Mouse (Mus musculus) CH12.LX (cell line): ENCODE measurements around the gene Fars2.

Experiments
- HCFC1 ChIP-seq: IDR thresholded peaks from 2 replicates; pipeline ENCODE4 v1.6.1; 2012; ENCODE audit warnings: low read depth, mild to moderate bottlenecking, inconsistent platforms, low read length, improper control_type of control experiment
- TCF12 ChIP-seq: IDR thresholded peaks from 2 replicates; pipeline ENCODE4 v1.6.1; 2014; ENCODE audit warnings: low read depth, mild to moderate bottlenecking, inconsistent platforms, low read length, improper control_type of control experiment

- TF ChIP-seq TCF12, result no peak
- no peak for TF ChIP-seq HCFC1
Observed at GRCm38 (mm10) chr13:36583481-36584151, 466.4 kb downstream of the Fars2 start.
